Mouse (Mus musculus): ENCODE data around the gene AA986860. TPM values are rescaled to one million over a fixed set of nuclear protein-coding genes. Genes with fewer than 3 reads are reported as not detected.

AA986860 gene
- polyA plus RNA-seq (2012; ENCODE audit: insufficient read depth, insufficient read length, missing spikeins): 2.0 and 2.2 TPM in 2 replicates

DNA sequence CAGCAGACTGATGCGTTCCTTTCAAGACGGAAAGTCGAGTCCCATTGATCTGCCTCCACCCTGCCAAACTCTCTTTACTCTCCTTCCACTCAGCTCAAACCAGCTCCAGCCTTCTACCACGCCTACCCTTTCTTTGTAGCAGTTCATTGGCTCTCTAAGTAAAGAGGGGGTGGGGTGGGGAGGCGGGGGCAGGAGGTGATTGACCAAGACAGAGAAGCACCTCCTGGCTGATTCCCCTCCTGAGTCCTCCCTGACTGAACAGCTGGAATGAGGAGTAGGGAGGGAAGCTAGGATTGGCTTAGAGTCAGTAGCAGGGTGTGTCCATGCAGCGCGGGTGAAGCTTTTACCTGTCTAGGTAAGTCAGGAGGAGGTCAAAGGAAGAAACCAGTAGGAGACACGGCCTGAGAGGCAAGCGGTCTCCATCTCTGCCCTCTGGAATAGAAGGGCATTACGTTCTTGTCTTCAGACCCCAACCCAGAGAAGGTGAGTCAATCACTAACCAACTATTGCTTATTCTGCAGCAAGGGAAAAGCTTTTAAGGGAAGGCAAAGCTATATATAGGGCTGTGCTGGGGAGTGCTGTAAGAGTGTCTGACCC, at the start of gene AA986860:
Gene AA986860 (plus strand): TSS at position 236 of the 597 bp plus-strand sequence.
- Histone ChIP-seq H3K4me1 (ENCODE audit: control insufficient read depth, insufficient read depth, insufficient read length, low read length) (no peaks in the 10 kb centered on the region), H3K27ac (replicated peaks; ENCODE audit: low read depth, low read length) (no peak within 1 kb of the TSS), H3K4me3 (ENCODE audit: insufficient read depth, low read depth, low read length) (no peak within 1 kb of the TSS)

DNA sequence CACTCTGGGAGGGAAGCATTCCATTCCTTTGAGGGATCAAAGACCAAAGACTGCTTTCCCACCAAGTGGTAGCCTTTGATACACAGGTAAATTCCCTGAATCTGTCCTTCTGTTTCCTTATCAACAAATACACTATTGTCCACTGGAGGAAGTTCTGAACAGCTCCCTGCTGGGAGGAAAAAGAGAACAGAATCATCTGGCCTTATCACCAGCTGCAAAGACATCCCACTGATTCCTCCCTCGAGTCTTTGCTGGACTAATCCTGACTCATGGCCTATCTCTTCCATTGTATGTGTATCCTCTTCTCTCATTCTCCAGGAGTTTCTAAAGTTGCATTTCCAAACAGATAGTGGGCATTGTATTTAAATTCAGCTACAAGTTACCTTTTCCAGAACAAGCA, 47.9 kb upstream of the AA986860 start:
- Histone ChIP-seq H3K27ac (replicated peaks; ENCODE audit: low read depth, low read length) (no peak overlapping the region), H3K4me1 (ENCODE audit: control insufficient read depth, insufficient read depth, insufficient read length, low read length) (no peaks in the 10 kb centered on the region), H3K4me3 (ENCODE audit: insufficient read depth, low read depth, low read length) (no peak overlapping the region)

DNA sequence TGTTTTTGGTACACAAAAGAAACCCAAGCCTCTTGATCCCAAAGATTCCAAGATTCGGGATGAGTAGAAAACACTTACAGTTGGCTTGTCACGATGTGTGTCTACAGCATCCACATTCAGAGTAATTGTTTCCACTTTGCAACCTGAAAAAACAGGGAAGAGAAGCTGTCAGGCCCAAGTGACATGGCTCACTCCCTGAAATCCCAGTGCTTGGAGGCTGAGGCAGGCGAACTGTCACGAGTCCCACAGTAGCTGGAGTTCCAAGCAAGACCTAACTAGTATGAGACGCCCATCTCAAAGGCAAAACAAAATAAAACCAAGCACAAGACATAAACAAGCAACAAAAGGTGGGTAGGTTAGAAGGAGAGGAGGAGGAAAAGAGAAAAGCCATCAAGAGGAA, 33.2 kb upstream of the AA986860 start:
- no peaks in the 10 kb centered on the region for H3K4me1 ChIP-seq (ENCODE audit: control insufficient read depth, insufficient read depth, insufficient read length, low read length)
- H3K27ac ChIP-seq (replicated peaks; ENCODE audit: low read depth, low read length): no peak overlapping the region
- H3K4me3 ChIP-seq (ENCODE audit: insufficient read depth, low read depth, low read length): no peak overlapping the region

DNA sequence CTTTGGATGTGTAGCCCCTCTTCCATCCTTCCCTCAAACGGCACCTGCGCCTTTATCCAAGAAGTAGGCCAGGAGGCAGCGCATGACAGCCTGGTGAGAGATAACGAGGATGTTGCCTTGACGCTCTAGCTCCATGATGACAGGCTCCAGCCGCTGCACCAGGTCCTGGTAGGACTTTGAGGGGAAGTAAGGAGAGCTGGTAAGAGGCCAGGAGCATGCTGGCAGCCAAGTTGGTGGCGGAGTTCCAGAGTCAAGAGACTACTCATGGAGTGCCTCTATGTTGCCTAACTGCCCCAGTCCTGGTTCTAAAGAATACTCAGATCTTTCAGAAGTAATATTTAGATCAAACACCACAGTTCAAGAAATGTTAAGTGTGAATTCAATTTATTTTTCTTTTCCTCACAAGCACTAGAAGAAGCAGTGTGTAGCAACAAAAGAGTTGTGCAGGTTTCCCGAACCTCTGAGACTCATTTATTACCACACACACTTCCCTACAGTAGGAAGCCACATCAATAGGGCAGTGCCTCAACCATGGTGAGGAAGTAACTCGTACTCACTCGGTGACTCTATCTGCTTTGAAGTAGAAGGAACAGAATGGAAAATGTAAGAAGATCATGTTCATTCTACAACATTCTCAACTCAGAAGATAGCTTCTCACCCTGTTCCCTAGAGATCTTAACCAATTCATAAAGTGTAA, 31.7 kb upstream of the AA986860 start:
- no peak overlapping the region for H3K27ac ChIP-seq (replicated peaks; ENCODE audit: low read depth, low read length)
- no peak overlapping the region for H3K4me3 ChIP-seq (ENCODE audit: insufficient read depth, low read depth, low read length)
- no peaks in the 10 kb centered on the region for H3K4me1 ChIP-seq (ENCODE audit: control insufficient read depth, insufficient read depth, insufficient read length, low read length)

DNA sequence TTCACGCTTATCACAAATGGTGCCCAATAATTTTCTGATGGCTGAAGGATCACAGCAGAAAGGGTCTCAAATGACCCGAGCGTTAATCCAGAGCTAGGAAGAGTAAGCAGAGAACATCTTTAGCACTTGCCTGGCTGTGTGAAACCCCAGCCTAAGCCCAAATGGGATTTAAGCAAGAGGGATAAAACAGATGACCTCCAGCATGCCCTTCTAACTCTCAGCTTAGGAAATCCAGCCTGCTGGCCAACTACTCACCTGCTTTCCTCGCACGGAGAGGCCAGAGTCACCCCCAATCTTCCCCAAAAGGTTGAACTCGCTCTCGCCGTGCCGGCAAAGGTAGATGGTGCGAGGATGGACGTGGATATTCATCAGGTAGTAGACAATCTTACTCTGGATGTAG, 29.8 kb upstream of the AA986860 start:
- H3K4me1 ChIP-seq (ENCODE audit: control insufficient read depth, insufficient read depth, insufficient read length, low read length): no peaks in the 10 kb centered on the region
- H3K27ac ChIP-seq (replicated peaks; ENCODE audit: low read depth, low read length): no peak overlapping the region
- no peak overlapping the region for H3K4me3 ChIP-seq (ENCODE audit: insufficient read depth, low read depth, low read length)

DNA sequence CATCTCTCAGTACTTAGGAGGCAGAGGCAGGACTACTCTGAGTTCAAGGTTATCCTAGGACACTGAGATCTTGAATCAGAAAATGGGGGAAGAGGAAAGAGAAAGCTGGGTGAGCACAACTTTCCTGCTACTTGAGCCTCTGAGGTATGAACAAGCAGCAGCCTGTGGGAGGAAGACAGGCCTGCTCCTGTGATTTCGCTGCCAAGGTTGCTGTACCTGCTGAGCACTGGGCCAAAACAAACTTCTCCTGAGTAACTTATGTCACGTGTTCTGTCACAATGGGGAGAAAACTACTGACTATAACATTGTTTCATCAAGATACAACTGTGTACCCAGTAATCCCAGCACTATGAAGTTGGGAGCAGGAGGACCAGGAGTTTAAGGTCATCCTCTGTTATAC, 28.2 kb upstream of the AA986860 start:
- no peaks in the 10 kb centered on the region for H3K4me1 ChIP-seq (ENCODE audit: control insufficient read depth, insufficient read depth, insufficient read length, low read length)
- H3K27ac ChIP-seq (replicated peaks; ENCODE audit: low read depth, low read length): no peak overlapping the region
- no peak overlapping the region for H3K4me3 ChIP-seq (ENCODE audit: insufficient read depth, low read depth, low read length)

DNA sequence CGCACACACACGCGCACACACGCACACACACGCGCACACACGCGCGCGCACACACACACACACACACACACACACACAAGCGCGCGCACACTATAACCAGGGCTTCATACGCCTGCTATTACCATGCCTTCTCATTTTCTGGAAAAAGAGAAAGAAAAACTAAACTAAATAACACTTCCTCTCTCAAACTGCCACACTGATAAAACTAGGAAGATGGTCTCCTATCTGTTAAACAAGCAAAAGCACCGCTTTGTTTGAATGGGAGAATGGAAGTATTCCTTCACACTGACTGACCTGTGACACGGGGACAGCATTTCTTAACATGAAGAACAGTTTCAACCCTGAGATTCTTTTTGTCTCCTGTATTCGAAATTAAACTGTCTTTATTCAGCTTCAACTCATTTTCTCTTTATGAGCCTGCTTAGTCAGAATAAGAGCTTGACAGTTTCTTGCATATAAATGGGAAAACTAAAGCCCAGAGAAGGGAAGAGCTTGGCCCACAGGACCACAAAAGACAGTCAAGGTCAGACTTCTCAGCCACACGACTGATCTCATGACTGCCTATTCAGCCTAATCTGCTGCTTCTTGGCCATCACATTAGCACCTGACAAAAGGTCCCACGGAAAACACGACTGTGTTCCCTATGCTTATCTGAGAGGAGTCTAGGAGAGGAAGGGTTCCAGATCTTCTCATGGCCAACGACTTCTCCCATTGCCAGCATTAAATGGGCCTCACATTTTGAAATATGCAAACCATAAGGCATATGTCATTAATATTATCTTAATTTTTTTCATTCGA, 21.3 kb upstream of the AA986860 start:
- H3K27ac ChIP-seq (replicated peaks; ENCODE audit: low read depth, low read length): no peak overlapping the region
- no peaks in the 10 kb centered on the region; the same call in 1 of the 2 replicates for H3K4me1 ChIP-seq (ENCODE audit: control insufficient read depth, insufficient read depth, insufficient read length, low read length)
- H3K4me3 ChIP-seq (ENCODE audit: insufficient read depth, low read depth, low read length): no peak overlapping the region

DNA sequence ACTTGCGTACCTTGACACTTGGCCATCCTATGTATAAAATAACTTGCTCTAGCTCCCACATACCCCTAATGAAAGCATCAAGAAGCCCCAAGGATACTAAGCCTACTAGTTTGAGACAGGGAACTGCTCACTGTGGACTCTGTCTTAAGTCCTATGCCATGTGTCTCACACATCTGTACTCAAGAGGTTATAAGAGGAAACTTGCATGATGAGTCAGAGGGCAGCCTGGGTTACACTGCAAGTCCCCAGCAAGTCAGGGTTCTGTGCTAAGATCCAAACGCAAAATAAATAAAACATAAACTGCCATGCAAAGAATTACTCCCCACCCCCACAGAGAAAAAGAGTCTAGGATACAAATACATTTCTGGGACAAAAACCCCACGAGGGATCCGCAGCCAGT, 17.7 kb upstream of the AA986860 start:
- Histone ChIP-seq H3K4me1 (ENCODE audit: control insufficient read depth, insufficient read depth, insufficient read length, low read length) (peaks cover 2% of the 10 kb centered on the region; the same call in 1 of the 2 replicates), H3K27ac (replicated peaks; ENCODE audit: low read depth, low read length) (no peak overlapping the region), H3K4me3 (ENCODE audit: insufficient read depth, low read depth, low read length) (no peak overlapping the region)

DNA sequence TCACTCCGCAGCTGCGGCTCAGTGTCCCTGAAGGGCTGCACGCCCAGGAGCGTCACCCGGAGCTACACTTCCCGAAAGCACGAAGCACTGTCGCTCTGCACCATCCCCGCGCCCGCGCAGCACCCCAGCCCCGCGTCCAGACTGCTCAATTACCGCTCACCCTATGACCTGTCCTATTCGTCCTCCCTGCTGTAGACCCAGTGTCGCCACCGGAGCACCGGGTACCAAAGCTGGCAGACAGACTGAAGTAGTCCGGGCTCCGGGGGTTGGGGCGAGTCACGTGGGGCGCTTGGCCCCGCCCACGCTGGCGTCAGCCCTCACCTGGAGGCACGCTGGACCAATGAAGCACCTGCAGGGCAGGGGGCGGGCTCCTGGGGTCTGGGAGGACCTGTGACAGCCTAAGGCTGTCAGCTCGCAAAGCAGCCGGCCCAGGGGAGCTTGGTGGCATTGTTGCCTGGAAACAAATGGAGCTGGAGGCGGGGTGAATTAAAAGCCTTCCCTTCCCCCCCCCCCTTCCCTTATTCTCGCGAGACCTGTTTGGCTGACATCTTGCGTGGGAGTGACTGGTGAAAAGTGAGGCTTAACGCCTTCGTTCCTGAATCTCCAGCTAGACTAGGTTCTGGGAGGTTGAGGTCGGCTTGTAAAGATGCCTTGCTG, 16.1 kb upstream of the AA986860 start, which contains the start of gene Gm29427:
Gene Gm29427 (minus strand): TSS at position 239 of the 657 bp plus-strand sequence.
- Histone ChIP-seq H3K4me3 (ENCODE audit: insufficient read depth, low read depth, low read length) (peak within 1 kb of the TSS; percentile 99), H3K27ac (replicated peaks; ENCODE audit: low read depth, low read length) (peak within 1 kb of the TSS; percentile 85), H3K4me1 (ENCODE audit: control insufficient read depth, insufficient read depth, insufficient read length, low read length) (peaks cover 2% of the 10 kb centered on the region; the same call in 1 of the 2 replicates)

DNA sequence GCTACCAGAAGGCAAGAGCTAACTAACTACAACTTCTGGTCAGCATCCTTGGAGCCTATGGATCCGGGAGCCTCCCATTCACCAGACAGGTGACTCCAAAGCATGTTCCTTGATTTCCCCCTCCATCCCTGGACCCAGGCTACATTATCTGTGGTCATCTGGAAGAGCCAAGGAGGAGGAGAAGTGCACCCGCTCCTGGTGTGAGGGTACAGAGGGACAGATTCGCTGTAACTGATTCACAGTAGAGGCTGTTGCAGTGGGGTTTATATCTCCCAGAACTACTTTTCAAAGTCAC, 15.6 kb upstream of the AA986860 start:
- Histone ChIP-seq H3K4me1 (ENCODE audit: control insufficient read depth, insufficient read depth, insufficient read length, low read length) (peaks cover 2% of the 10 kb centered on the region; the same call in 1 of the 2 replicates), H3K4me3 (ENCODE audit: insufficient read depth, low read depth, low read length) (peak overlapping the region; percentile 99), H3K27ac (replicated peaks; ENCODE audit: low read depth, low read length) (peak overlapping the region; percentile 53)

DNA sequence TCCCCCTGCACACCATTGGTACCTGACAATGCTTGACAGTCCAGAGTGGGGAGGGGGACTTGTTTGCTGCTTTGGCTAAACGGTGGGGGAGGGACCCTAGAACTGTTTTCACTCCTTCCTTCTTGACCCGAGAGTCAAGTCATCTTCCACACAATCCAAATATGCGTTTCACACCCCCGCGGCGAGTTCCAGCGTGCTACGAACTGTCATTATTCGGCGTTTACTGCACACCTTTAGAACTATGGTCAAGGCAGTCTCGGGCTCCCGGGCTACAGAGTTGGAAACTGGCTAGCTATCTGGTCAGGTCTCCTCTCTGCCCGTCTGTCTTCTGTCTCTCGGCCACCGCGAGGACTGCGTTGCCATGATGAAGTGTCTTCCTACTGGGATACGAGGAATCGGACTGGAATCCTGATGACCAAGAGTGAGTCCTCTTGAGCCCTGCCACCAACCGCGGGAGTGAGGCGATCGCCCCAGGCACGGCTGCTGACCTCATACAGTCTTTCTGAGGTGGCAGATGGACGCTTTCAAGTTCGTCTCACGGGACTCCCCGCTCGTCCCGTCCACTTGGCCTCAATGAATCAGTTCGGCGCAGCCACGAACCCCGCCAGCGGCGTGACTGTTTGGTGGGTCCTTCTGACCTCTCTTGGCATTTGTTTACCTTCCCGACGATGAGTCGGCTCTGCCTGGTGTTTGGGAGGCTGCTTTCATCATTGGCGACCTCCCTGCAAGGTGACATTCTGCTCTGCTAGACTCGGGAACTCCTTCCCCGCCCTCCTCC, 15.1 kb upstream of the AA986860 start:
- peaks cover 2% of the 10 kb centered on the region; the same call in 1 of the 2 replicates for H3K4me1 ChIP-seq (ENCODE audit: control insufficient read depth, insufficient read depth, insufficient read length, low read length)
- peak overlapping the region; percentile 99 for H3K4me3 ChIP-seq (ENCODE audit: insufficient read depth, low read depth, low read length)
- H3K27ac ChIP-seq (replicated peaks; ENCODE audit: low read depth, low read length): peak overlapping the region; percentile 85

DNA sequence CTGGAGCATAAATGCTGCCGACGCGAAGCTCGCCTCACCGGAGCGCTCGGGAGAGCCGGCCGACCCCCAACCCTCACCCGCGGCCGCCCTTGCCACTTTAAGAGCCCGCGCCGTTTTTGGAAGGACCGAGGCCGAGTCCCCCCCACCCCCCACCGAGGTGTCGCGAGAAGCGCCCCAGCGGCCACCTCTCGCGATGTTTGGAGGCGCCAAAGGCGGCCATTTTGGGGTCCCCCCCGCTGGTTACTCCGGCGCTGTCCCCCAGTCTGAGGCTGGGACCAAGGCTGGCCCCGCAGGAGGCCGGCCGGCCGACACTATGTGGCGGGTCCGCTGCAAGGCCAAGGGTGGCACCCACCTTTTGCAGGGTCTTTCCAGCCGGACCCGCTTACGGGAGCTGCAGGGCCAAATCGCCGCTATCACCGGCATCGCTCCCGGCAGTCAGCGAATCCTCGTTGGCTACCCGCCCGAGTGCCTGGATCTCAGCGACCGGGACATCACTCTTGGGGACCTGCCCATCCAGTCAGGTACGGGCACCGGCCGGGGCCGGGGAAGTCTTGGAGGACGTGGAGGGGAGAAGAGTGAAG, 14.4 kb upstream of the AA986860 start, which contains the start of gene Yod1:
Gene Yod1 (plus strand): TSS at position 37 of the 581 bp plus-strand sequence.
- Histone ChIP-seq H3K4me3 (ENCODE audit: insufficient read depth, low read depth, low read length) (peak within 1 kb of the TSS; percentile 99), H3K27ac (replicated peaks; ENCODE audit: low read depth, low read length) (peak within 1 kb of the TSS; percentile 85), H3K4me1 (ENCODE audit: control insufficient read depth, insufficient read depth, insufficient read length, low read length) (peaks cover 2% of the 10 kb centered on the region; the same call in 1 of the 2 replicates)

DNA sequence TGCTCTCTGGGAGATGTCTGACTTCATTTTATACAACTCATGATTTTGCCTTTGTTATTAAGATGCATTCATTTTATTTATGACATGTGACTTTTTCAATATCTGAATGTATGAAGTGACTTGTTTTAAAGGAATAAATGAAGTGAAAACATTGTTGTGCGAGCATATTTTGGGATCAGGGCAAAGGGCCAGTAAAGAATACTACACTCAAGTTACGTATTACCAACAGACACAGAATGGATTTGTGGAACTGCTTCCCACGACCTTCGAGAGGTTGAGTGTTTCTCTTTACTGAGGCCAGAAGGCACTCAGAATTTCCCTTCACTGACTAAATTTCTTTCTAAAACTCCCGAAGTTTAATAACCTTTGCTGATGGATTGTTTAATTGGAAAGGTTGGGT, 7.6 kb upstream of the AA986860 start:
- Histone ChIP-seq H3K4me1 (ENCODE audit: control insufficient read depth, insufficient read depth, insufficient read length, low read length) (no peaks in the 10 kb centered on the region), H3K4me3 (ENCODE audit: insufficient read depth, low read depth, low read length) (no peak overlapping the region), H3K27ac (replicated peaks; ENCODE audit: low read depth, low read length) (no peak overlapping the region; the same call in 1 of the 2 replicates)

DNA sequence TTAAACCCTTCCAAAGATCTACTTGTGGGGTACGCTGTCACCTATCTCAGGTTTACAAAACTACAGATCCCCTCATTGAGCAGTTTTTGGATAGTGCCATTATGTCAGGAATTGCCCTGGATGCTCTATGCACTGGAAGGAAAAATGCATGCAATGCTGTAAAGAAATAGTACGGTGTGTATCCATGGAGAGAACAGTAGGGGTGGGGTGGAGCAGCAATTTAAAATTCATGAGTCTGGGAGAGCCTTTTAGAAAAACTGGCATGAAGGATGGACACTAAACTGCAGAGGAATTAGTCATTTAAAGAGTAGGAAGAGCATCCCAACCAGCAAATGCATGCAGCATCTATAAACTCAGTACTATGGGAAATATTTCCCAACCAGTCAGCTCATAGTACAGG, 5.4 kb upstream of the AA986860 start:
- no peak overlapping the region for H3K4me3 ChIP-seq (ENCODE audit: insufficient read depth, low read depth, low read length)
- no peaks in the 10 kb centered on the region for H3K4me1 ChIP-seq (ENCODE audit: control insufficient read depth, insufficient read depth, insufficient read length, low read length)
- no peak overlapping the region for H3K27ac ChIP-seq (replicated peaks; ENCODE audit: low read depth, low read length)

All from brown adipose tissue, adult 24 weeks (tissue).